10 mouse cellular contexts compared by ENCODE assay signal in genomic region chr10:95181553-95181952, GRCm38 (mm10).
DNase-seq lines count a peak whose midpoint lies in the region; ATAC-seq lines count a peak whose summit lies in the region.
"Had no signal": no experiment of that assay in that cellular context is flagged by ENCODE, and none has a peak within 500 bp of the region (broad histone marks: within the 10 kb centered on the region; RNA-seq: fewer than 3 reads in every experiment).

No protein-coding gene starts in this region.

- H3K9me3 ChIP-seq in hindbrain, embryonic 16.5 days (ENCODE audit: control insufficient read depth, low read length), result no peaks in the 10 kb centered on the region

- peak overlapping the region; percentile 48 for H3K9ac ChIP-seq in hindbrain, embryonic 16.5 days (ENCODE audit: low read depth, low read length)
- H3K9ac ChIP-seq: limb, embryonic 12.5 days had no signal

- peak; percentile 57 for ATAC-seq in hindbrain, embryonic 16.5 days

- WGBS in hindbrain, embryonic 16.5 days, result 46% methylated on average over 10 of the region's 10 CpGs

- no peaks in the 10 kb centered on the region for H3K36me3 ChIP-seq in hindbrain, embryonic 16.5 days (ENCODE audit: control insufficient read depth, insufficient read depth, low read length)
- H3K36me3 ChIP-seq: limb, embryonic 12.5 days had no signal

- peaks cover 7% of the 10 kb centered on the region for H3K4me1 ChIP-seq in hindbrain, embryonic 16.5 days (ENCODE audit: control insufficient read depth, insufficient read depth, low read depth, low read length)

- H3K27ac ChIP-seq in hindbrain, embryonic 16.5 days (ENCODE audit: low read depth, low read length), result no peak overlapping the region
- H3K27ac ChIP-seq: limb, embryonic 12.5 days had no signal

- H3K4me3 ChIP-seq in hindbrain, embryonic 16.5 days (ENCODE audit: low read length), result peak overlapping the region; percentile 18; the same call in 1 of the 2 replicates
- H3K4me3 ChIP-seq: limb, embryonic 12.5 days had no signal

- peak; percentile 72 to 81 for DNase-seq in cerebellum, postnatal 10 days
- DNase-seq in cerebellum, adult 11-12 months, result no peak
- DNase-seq in lung, postnatal 10 days, result peak; percentile 37
- DNase-seq in lung, postnatal 14 days, result no peak
- peak; percentile 24 for DNase-seq in right cerebral cortex, postnatal 25 days
- no peak for DNase-seq in embryo, embryonic 10 days (ENCODE audit: low spot score)
- no peak for DNase-seq in adrenal gland, postnatal 10 days
- DNase-seq: B cell, adult 2 months had no signal

- peak overlapping the region; percentile 44 for H3K4me2 ChIP-seq in hindbrain, embryonic 16.5 days (ENCODE audit: low read length)
- H3K4me2 ChIP-seq: limb, embryonic 12.5 days had no signal

- no peaks in the 10 kb centered on the region for H3K27me3 ChIP-seq in hindbrain, embryonic 16.5 days (replicated peaks; ENCODE audit: control insufficient read depth, insufficient read depth, low read length)

Comparison
In these comparisons a context has a peak if more than half of its experiments do, and no peak if none do; other contexts are left out.
1. DNase-seq: peak in cerebellum, postnatal 10 days (2 of 2), lung, postnatal 10 days (single experiment) and right cerebral cortex, postnatal 25 days (single experiment); none in cerebellum, adult 11-12 months (single experiment), lung, postnatal 14 days (single experiment), embryo, embryonic 10 days (single experiment) and adrenal gland, postnatal 10 days (single experiment).